Mouse (Mus musculus) embryonic facial prominence, embryonic 10.5 days (tissue): ENCODE measurements at regions not wholly inside any gene's neighbourhood (a gene's known extent, or its start where the extent isn't known, plus 50 kb on each side); places are given as distances from the start of the nearest gene placed in this dataset.

Experiments used
- DNase-seq: peaks from one replicate; pipeline ENCODE4 v3.0.0-alpha.2; 2017; ENCODE audit warnings: low spot score
- H3K27ac ChIP-seq: fragments of 300-500 bp; sonication (generic); replicated peaks from 2 replicates; pipeline ENCODE4 v1.5.1; 2016; ENCODE audit warnings: mild to moderate bottlenecking
- H3K27me3 ChIP-seq: fragments of 300-500 bp; sonication (generic); replicated peaks from 2 replicates; pipeline ENCODE4 v1.6.1; 2016; ENCODE audit warnings: low read depth, mild to moderate bottlenecking; ENCODE audit not compliant: poor library complexity, severe bottlenecking
- H3K36me3 ChIP-seq: fragments of 300-500 bp; sonication (generic); replicated peaks from 2 replicates; pipeline ENCODE4 v1.6.1; 2016; ENCODE audit warnings: mild to moderate bottlenecking, moderate library complexity
- H3K4me1 ChIP-seq: fragments of 300-500 bp; sonication (generic); 2 replicates; pipeline ENCODE4 v1.6.1; 2016
- H3K4me3 ChIP-seq: fragments of 300-500 bp; sonication (generic); 2 replicates; pipeline ENCODE4 v1.5.1; 2016; ENCODE audit warnings: mild to moderate bottlenecking, moderate library complexity
- H3K9me3 ChIP-seq: fragments of 300-500 bp; sonication (generic); 2 replicates; pipeline ENCODE4 v1.6.1; 2016; ENCODE audit warnings: mild to moderate bottlenecking
- whole genome bisulfite sequencing: fragments of 180-500 bp; shearing (Covaris S2); methylation state at CpG from one replicate; pipeline ENCODE4 v1.1.7; 2016; 5-methylcytosine and 5-hydroxymethylcytosine counted together

- WGBS: 66% methylated on average over 13 of the region's 13 CpGs
- no peaks in the 10 kb centered on the region for H3K36me3 ChIP-seq
- no peaks in the 10 kb centered on the region for H3K9me3 ChIP-seq
- H3K27ac ChIP-seq: peak overlapping the region; percentile 63; the same call in 1 of the 2 replicates
- H3K27me3 ChIP-seq: no peaks in the 10 kb centered on the region
- H3K4me3 ChIP-seq: no peak overlapping the region
- peak; percentile 43 for DNase-seq
- peaks cover 15% of the 10 kb centered on the region for H3K4me1 ChIP-seq
These were observed 131.1 kb upstream of the Gas1 start for GRCm38 (mm10) chr13:60308062-60308801.

GRCm38 (mm10) chr13:60309482-60309881 lies 132.3 kb upstream of the Gas1 start:
- WGBS: 94% methylated on average over 12 of the region's 12 CpGs
- Histone ChIP-seq H3K27me3 (no peaks in the 10 kb centered on the region), H3K9me3 (no peaks in the 10 kb centered on the region), H3K4me3 (no peak overlapping the region), H3K4me1 (peaks cover 15% of the 10 kb centered on the region), H3K36me3 (no peaks in the 10 kb centered on the region), H3K27ac (no peak overlapping the region)
- no peak for DNase-seq

GRCm38 (mm10) chr13:60309926-60310325 lies 132.8 kb upstream of the Gas1 start:
- DNase-seq: no peak
- WGBS: 91% methylated on average over 4 of the region's 4 CpGs
- H3K27me3 ChIP-seq: no peaks in the 10 kb centered on the region

GRCm38 (mm10) chr13:60312397-60313085 lies 135.4 kb upstream of the Gas1 start:
- Histone ChIP-seq H3K4me1 (peaks cover 15% of the 10 kb centered on the region), H3K36me3 (no peaks in the 10 kb centered on the region), H3K4me3 (no peak overlapping the region), H3K27ac (no peak overlapping the region), H3K9me3 (no peaks in the 10 kb centered on the region), H3K27me3 (no peaks in the 10 kb centered on the region)
- no peak for DNase-seq
- 82% methylated on average over 7 of the region's 7 CpGs for WGBS

More at GRCm38 (mm10) chr13:60309926-60310325, 132.8 kb upstream of the Gas1 start:
- no peaks in the 10 kb centered on the region for H3K36me3 ChIP-seq
- peaks cover 15% of the 10 kb centered on the region for H3K4me1 ChIP-seq
- H3K27ac ChIP-seq: no peak overlapping the region
- no peaks in the 10 kb centered on the region for H3K9me3 ChIP-seq
- H3K4me3 ChIP-seq: no peak overlapping the region

GRCm38 (mm10) chr13:60318436-60319020 lies 141.4 kb upstream of the Gas1 start:
- H3K36me3 ChIP-seq: no peaks in the 10 kb centered on the region
- no peaks in the 10 kb centered on the region for H3K9me3 ChIP-seq
- DNase-seq: no peak
- H3K27ac ChIP-seq: no peak overlapping the region
- no peaks in the 10 kb centered on the region for H3K4me1 ChIP-seq
- WGBS: 81% methylated on average over 8 of the region's 8 CpGs
- no peaks in the 10 kb centered on the region for H3K27me3 ChIP-seq
- no peak overlapping the region for H3K4me3 ChIP-seq

GRCm38 (mm10) chr13:60319268-60319667 lies 142.1 kb upstream of the Gas1 start:
- H3K9me3 ChIP-seq: no peaks in the 10 kb centered on the region
- no peaks in the 10 kb centered on the region for H3K36me3 ChIP-seq
- no peak overlapping the region for H3K27ac ChIP-seq
- H3K27me3 ChIP-seq: no peaks in the 10 kb centered on the region
- WGBS: 88% methylated on average over 4 of the region's 4 CpGs
- H3K4me3 ChIP-seq: no peak overlapping the region
- DNase-seq: no peak
- no peaks in the 10 kb centered on the region for H3K4me1 ChIP-seq

GRCm38 (mm10) chr13:60319861-60320602 lies 142.9 kb upstream of the Gas1 start:
- no peaks in the 10 kb centered on the region for H3K4me1 ChIP-seq
- H3K27me3 ChIP-seq: no peaks in the 10 kb centered on the region
- H3K9me3 ChIP-seq: no peaks in the 10 kb centered on the region
- WGBS: 81% methylated on average over 5 of the region's 5 CpGs
- no peak overlapping the region for H3K27ac ChIP-seq
- no peak overlapping the region for H3K4me3 ChIP-seq
- no peak for DNase-seq
- H3K36me3 ChIP-seq: no peaks in the 10 kb centered on the region

GRCm38 (mm10) chr13:60322579-60322978 lies 145.4 kb upstream of the Gas1 start:
- DNase-seq: no peak
- H3K27ac ChIP-seq: no peak overlapping the region
- WGBS: 87% methylated on average over 3 of the region's 3 CpGs

GRCm38 (mm10) chr13:60330475-60331258 lies 153.5 kb upstream of the Gas1 start:
- H3K9me3 ChIP-seq: no peaks in the 10 kb centered on the region
- 0 out of 2 replicates have a peak overlapping the region, but pooled peaks have one; percentile 11 for H3K27ac ChIP-seq

More at GRCm38 (mm10) chr13:60322579-60322978, 145.4 kb upstream of the Gas1 start:
- no peaks in the 10 kb centered on the region for H3K9me3 ChIP-seq
- no peak overlapping the region for H3K4me3 ChIP-seq
- no peaks in the 10 kb centered on the region for H3K27me3 ChIP-seq
- no peaks in the 10 kb centered on the region for H3K4me1 ChIP-seq
- H3K36me3 ChIP-seq: no peaks in the 10 kb centered on the region

GRCm38 (mm10) chr13:60336196-60336595 lies 159.0 kb upstream of the Gas1 start:
- Histone ChIP-seq H3K36me3 (no peaks in the 10 kb centered on the region), H3K4me1 (peaks cover 18% of the 10 kb centered on the region), H3K27ac (0 out of 2 replicates have a peak overlapping the region, but pooled peaks have one; percentile 48), H3K9me3 (peaks cover 4% of the 10 kb centered on the region; the same call in 1 of the 2 replicates), H3K27me3 (no peaks in the 10 kb centered on the region), H3K4me3 (no peak overlapping the region)
- WGBS: 49% methylated on average over 1 of the region's 1 CpGs
- no peak for DNase-seq

More at GRCm38 (mm10) chr13:60330475-60331258, 153.5 kb upstream of the Gas1 start:
- Histone ChIP-seq H3K4me1 (peaks cover 12% of the 10 kb centered on the region; the same call in 1 of the 2 replicates), H3K27me3 (no peaks in the 10 kb centered on the region), H3K36me3 (no peaks in the 10 kb centered on the region), H3K4me3 (no peak overlapping the region)
- DNase-seq: peak; percentile 29
- 65% methylated on average over 9 of the region's 9 CpGs for whole genome bisulfite sequencing

- Histone ChIP-seq H3K36me3 (no peaks in the 10 kb centered on the region), H3K4me1 (peaks cover 18% of the 10 kb centered on the region), H3K27ac (peak overlapping the region; percentile 61), H3K27me3 (no peaks in the 10 kb centered on the region), H3K4me3 (no peak overlapping the region), H3K9me3 (peaks cover 4% of the 10 kb centered on the region; the same call in 1 of the 2 replicates)
- peak; percentile 57 for DNase-seq
- 53% methylated on average over 2 of the region's 2 CpGs for WGBS
These were observed 160.2 kb upstream of the Gas1 start for GRCm38 (mm10) chr13:60337383-60337782.
